Mouse (Mus musculus) myocyte (in vitro differentiated cells): ENCODE results near the gene Mavs. TPM values are rescaled to one million over a fixed set of nuclear protein-coding genes. Genes with fewer than 3 reads are reported as not detected.

ENCODE experiments used
- H3K27me3 ChIP-seq: one replicate; pipeline ENCODE4 v1.6.1; 2011; ENCODE audit not compliant: control insufficient read depth, insufficient read depth, insufficient read length
- H3K36me3 ChIP-seq: one replicate; pipeline ENCODE4 v1.6.1; 2011; ENCODE audit not compliant: control insufficient read depth, insufficient read depth
- H3K4me2 ChIP-seq: one replicate; pipeline ENCODE4 v1.6.1; 2011; ENCODE audit warnings: low read depth, control low read depth
- H3K4me3 ChIP-seq: one replicate; pipeline ENCODE4 v1.5.1; 2011; ENCODE audit warnings: mild to moderate bottlenecking, control low read depth, moderate library complexity
- H3K79me2 ChIP-seq: one replicate; pipeline ENCODE4 v1.6.1; 2011; ENCODE audit not compliant: control insufficient read depth, insufficient read depth
- H3ac ChIP-seq: one replicate; pipeline ENCODE4 v1.6.1; 2011; ENCODE audit not compliant: control insufficient read depth, insufficient read length
- CEBPB ChIP-seq: IDR thresholded peaks from 2 replicates; pipeline ENCODE4 v1.6.1; 2011; ENCODE audit warnings: mild to moderate bottlenecking, moderate library complexity; ENCODE audit not compliant: poor library complexity, insufficient read depth, severe bottlenecking
- E2F4 ChIP-seq: IDR thresholded peaks from one replicate; pipeline ENCODE4 v1.6.1; 2011; ENCODE audit warnings: mild to moderate bottlenecking, control low read depth, moderate library complexity; ENCODE audit not compliant: insufficient read depth
- MAX ChIP-seq: IDR thresholded peaks from one replicate; pipeline ENCODE4 v1.6.1; 2011; ENCODE audit warnings: low read depth, mild to moderate bottlenecking, control low read depth
- MYOD1 ChIP-seq, 3 experiments: IDR thresholded peaks; one replicate each; pipeline ENCODE4 v1.6.1; 2011; ENCODE audit warnings: control low read depth in 2 of 3, low read depth in 2 of 3, mild to moderate bottlenecking in 2 of 3, moderate library complexity in 1 of 3; ENCODE audit not compliant: insufficient read length in 2 of 3, control insufficient read depth in 1 of 3
- MYOG ChIP-seq, 3 experiments: IDR thresholded peaks; one replicate each; pipeline ENCODE4 v1.6.1; 2011; ENCODE audit warnings: control low read depth in 2 of 3, low read depth in 2 of 3, mild to moderate bottlenecking in 2 of 3; ENCODE audit not compliant: insufficient read length in 2 of 3, control insufficient read depth in 1 of 3, insufficient read depth in 1 of 3
- POLR2A ChIP-seq: IDR thresholded peaks from one replicate; pipeline ENCODE4 v1.6.1; 2011; ENCODE audit warnings: low read depth, mild to moderate bottlenecking, control low read depth, moderate library complexity; ENCODE audit not compliant: insufficient read length
- POLR2AphosphoS2 ChIP-seq: IDR thresholded peaks from one replicate; pipeline ENCODE4 v1.6.1; 2011; ENCODE audit warnings: low read depth, control low read depth; ENCODE audit not compliant: insufficient read length
- REST ChIP-seq: IDR thresholded peaks from one replicate; pipeline ENCODE4 v1.6.1; 2011; ENCODE audit warnings: mild to moderate bottlenecking, control low read depth, moderate library complexity; ENCODE audit not compliant: insufficient read depth, insufficient read length
- SRF ChIP-seq: IDR thresholded peaks from one replicate; pipeline ENCODE4 v1.6.1; 2011; ENCODE audit warnings: low read depth; ENCODE audit not compliant: control insufficient read depth, insufficient read length
- TCF12 ChIP-seq: IDR thresholded peaks from one replicate; pipeline ENCODE4 v1.6.1; 2011; ENCODE audit warnings: mild to moderate bottlenecking, control low read depth; ENCODE audit not compliant: poor library complexity, insufficient read depth, severe bottlenecking
- TCF3 ChIP-seq: IDR thresholded peaks from one replicate; pipeline ENCODE4 v1.6.1; 2011; ENCODE audit warnings: low read depth, control low read depth; ENCODE audit not compliant: insufficient read length
- USF1 ChIP-seq: IDR thresholded peaks from one replicate; pipeline ENCODE4 v1.6.1; 2011; ENCODE audit warnings: low read depth, mild to moderate bottlenecking, control low read depth, moderate library complexity
- polyA plus RNA-seq: library from polyadenylated mRNA; unstranded; fragments of >200 nt; fragmentation: generic; extraction: Trizol; gene quantifications from one replicate; pipeline ENCODE4 v1.2.1, GENCODE M21; 2012; ENCODE audit warnings: missing spikeins

The Mavs gene
- polyA plus RNA-seq, 1 experiment = 16.6 TPM

GRCm38 (mm10) chr2:131261481-131262212 lies 27.8 kb downstream of the Mavs start:
- TF ChIP-seq SRF = no peak
- TF ChIP-seq REST = no peak
- TF ChIP-seq POLR2A = no peak
- no peak for TF ChIP-seq TCF12
- no peak for TF ChIP-seq USF1
- no peak for TF ChIP-seq MAX
- TF ChIP-seq E2F4 = no peak
- no peak for TF ChIP-seq POLR2AphosphoS2
- TF ChIP-seq MYOD1 (IDR thresholded peaks at IDR 0.05; ENCODE audit: control insufficient read depth in 1 of 3, insufficient read length in 2 of 3, low read depth in 2 of 3) = no peak
- no peak for TF ChIP-seq MYOG (IDR thresholded peaks at IDR 0.05; ENCODE audit: control insufficient read depth in 1 of 3, insufficient read depth in 1 of 3, insufficient read length in 2 of 3, low read depth in 2 of 3)
- no peak for TF ChIP-seq TCF3
- TF ChIP-seq CEBPB = no peak
- Histone ChIP-seq H3K79me2 (peaks cover 37% of the 10 kb centered on the region), H3K4me3 (peak overlapping the region; percentile 52), H3K36me3 (no peaks in the 10 kb centered on the region), H3K4me2 (peak overlapping the region; percentile 81), H3K27me3 (no peaks in the 10 kb centered on the region), H3ac (peak overlapping the region; percentile 34)

- TF ChIP-seq CEBPB (no peak), E2F4 (peak; percentile 29), POLR2AphosphoS2 (peak; percentile 86), MAX (no peak), TCF12 (no peak), MYOD1 (IDR thresholded peaks at IDR 0.05; ENCODE audit: control insufficient read depth in 1 of 3, insufficient read length in 2 of 3, low read depth in 2 of 3) (peak in 1 of 3 experiments; percentile 54), MYOG (IDR thresholded peaks at IDR 0.05; ENCODE audit: control insufficient read depth in 1 of 3, insufficient read depth in 1 of 3, insufficient read length in 2 of 3, low read depth in 2 of 3) (peak in 2 of 3 experiments; percentile 23 to 42), USF1 (no peak), TCF3 (no peak), POLR2A (peak; percentile 93), SRF (peak; percentile 45)
- Histone ChIP-seq H3K79me2 (peaks cover 43% of the 10 kb centered on the region), H3K36me3 (no peaks in the 10 kb centered on the region), H3ac (peak within 1 kb of the TSS; percentile 34), H3K4me3 (peak within 1 kb of the TSS; percentile 52), H3K4me2 (peak within 1 kb of the TSS; percentile 81), H3K27me3 (no peaks in the 10 kb centered on the region)
Observed at GRCm38 (mm10) chr2:131262213-131262672, 28.4 kb downstream of the Mavs start, which contains the start of gene Pank2. TSS of gene Pank2 (plus strand) at chr2:131262495.

- H3K27me3 ChIP-seq = no peaks in the 10 kb centered on the region
- H3K4me3 ChIP-seq = peak overlapping the region; percentile 52
- H3K36me3 ChIP-seq = no peaks in the 10 kb centered on the region
- H3K79me2 ChIP-seq = peaks cover 50% of the 10 kb centered on the region
- peak overlapping the region; percentile 72 for H3K4me2 ChIP-seq
- H3ac ChIP-seq = peak overlapping the region; percentile 34
- TF ChIP-seq TCF3 = no peak
- no peak for TF ChIP-seq E2F4
- TF ChIP-seq MYOG (IDR thresholded peaks at IDR 0.05; ENCODE audit: control insufficient read depth in 1 of 3, insufficient read depth in 1 of 3, insufficient read length in 2 of 3, low read depth in 2 of 3) = no peak
- no peak for TF ChIP-seq POLR2AphosphoS2
- TF ChIP-seq MYOD1 (IDR thresholded peaks at IDR 0.05; ENCODE audit: control insufficient read depth in 1 of 3, insufficient read length in 2 of 3, low read depth in 2 of 3) = no peak
- TF ChIP-seq USF1 = no peak
- TF ChIP-seq MAX = no peak
Observed at GRCm38 (mm10) chr2:131262680-131263670, 29.1 kb downstream of the Mavs start.

GRCm38 (mm10) chr2:131264027-131264426 lies 30.2 kb downstream of the Mavs start:
- peaks cover 61% of the 10 kb centered on the region for H3K79me2 ChIP-seq
- peak overlapping the region; percentile 72 for H3K4me2 ChIP-seq
- H3ac ChIP-seq = no peak overlapping the region
- H3K36me3 ChIP-seq = no peaks in the 10 kb centered on the region
- TF ChIP-seq MYOD1 (IDR thresholded peaks at IDR 0.05; ENCODE audit: control insufficient read depth in 1 of 3, insufficient read length in 2 of 3, low read depth in 2 of 3) = no peak
- no peak for TF ChIP-seq POLR2AphosphoS2
- peak overlapping the region; percentile 52 for H3K4me3 ChIP-seq
- no peaks in the 10 kb centered on the region for H3K27me3 ChIP-seq
